Mouse (Mus musculus): ENCODE data around the gene Gk2.
A peak's percentile ranks its signal among the peaks of the same experiment; 100 is the strongest.

The Gk2 gene

GRCm38 (mm10) chr5:97456816-97457215 lies at the start of gene Gk2:
Gene Gk2, minus strand, starts transcription at chr5:97457021.
- DNase-seq, result no peak

GRCm38 (mm10) chr5:97498041-97498440 lies 41.2 kb upstream of the Gk2 start:
- no peak for DNase-seq

DNA sequence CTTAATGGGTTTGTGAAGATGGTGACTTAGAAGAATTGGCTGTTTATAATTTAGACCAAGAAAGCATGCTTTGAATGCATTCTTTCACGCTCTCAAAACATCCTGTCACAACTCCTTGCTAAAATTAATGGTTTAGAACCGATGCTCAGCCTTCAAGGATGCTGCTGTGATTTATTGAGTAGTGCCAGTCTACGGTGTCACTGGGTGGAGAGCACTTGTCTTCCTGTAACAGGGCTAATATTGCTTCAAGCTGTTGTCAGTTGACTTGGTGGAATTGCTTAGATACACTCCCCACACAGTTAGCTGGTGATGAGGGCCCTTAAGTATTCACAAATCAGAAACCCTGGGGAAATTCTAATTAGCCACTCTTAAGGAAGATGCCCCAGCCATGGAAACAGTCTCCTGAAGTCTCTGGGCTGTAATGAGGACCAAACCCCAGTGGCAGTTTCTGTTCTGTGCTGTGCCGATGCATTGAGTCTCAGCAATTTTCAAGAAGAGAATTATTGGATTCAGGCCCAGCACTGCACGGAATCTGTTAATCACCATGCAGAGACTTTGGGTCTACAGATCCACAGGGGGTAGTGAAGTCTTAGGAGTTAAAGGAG lies 38.8 kb upstream of the Gk2 start:
- no peak for DNase-seq

DNA sequence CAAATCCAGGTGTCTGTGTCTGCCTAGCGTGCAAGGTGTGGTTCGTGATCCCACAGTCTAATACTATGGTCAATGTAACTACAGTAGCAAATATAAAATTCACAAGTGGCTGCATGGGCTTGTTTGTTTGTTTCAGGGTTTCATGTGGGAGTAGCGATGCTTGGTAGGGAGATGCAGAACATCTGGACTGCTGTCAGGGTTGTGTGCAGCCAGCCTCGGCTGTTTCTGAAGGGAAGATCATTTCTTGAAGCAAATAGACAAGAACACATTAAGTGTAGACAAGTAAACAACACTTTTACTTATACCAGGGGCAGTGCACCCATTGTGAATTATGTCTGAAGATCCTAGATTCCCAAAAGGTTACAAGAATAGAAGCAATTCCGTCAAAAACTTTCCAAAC lies 36.6 kb upstream of the Gk2 start:
- no peak for DNase-seq

DNA sequence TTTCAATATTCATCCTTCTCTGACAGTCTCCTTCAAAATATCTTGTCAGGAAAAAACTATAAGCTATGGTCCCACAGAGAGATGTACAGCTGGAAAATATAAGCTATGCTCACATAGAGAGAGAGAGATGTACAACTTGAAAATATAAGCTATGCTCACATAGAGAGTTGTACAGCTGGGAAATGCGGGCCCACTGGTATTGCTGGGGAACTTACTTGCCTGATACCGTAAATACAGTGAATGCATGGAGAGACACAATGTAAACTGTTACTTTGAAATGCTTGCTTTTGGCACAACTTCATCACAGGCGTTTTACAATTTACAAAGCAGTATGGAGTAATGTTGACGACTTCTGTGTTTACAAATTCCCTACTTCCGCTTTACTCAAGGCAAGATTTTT lies 29.3 kb upstream of the Gk2 start:
- no peak for DNase-seq

DNA sequence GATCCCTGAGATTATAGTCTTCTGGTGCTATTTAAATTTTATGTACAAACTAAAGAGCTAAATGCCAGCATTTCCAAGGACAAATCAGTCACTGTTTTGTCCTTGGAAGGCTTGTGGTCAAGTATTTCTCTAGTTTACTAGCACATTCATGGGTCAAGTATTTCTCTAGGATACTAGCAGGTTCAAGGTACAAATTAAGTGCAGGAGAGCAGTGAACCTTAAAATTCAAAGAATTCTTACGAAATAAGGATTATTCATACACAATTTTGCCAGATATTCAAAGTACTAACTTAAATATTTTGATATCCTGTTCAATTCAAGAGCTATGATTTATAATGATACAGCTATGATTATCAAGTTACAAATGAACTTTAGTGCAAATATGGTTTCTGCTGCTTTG lies 23.2 kb upstream of the Gk2 start:
- no peak for DNase-seq

DNA sequence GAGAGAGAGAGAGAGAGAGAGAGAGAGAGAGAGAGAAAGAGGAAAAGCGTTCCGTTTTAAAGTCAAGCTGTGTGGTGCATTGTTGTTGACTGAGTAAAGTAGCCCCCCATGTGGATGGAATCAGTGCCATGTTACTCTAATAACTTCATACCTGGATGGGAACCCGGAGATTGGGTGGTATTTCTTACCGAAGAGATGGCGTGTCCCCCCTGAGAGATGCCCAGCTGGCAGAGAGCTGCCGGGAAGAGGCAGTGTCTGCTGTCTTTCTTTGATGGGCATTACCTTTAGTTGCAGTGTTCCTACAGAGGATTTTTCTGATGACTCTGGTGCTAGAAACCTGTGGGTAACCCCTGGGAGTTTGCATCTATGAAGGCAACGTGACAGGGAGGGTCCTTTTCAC lies 10.4 kb upstream of the Gk2 start:
- no peak for DNase-seq

DNA sequence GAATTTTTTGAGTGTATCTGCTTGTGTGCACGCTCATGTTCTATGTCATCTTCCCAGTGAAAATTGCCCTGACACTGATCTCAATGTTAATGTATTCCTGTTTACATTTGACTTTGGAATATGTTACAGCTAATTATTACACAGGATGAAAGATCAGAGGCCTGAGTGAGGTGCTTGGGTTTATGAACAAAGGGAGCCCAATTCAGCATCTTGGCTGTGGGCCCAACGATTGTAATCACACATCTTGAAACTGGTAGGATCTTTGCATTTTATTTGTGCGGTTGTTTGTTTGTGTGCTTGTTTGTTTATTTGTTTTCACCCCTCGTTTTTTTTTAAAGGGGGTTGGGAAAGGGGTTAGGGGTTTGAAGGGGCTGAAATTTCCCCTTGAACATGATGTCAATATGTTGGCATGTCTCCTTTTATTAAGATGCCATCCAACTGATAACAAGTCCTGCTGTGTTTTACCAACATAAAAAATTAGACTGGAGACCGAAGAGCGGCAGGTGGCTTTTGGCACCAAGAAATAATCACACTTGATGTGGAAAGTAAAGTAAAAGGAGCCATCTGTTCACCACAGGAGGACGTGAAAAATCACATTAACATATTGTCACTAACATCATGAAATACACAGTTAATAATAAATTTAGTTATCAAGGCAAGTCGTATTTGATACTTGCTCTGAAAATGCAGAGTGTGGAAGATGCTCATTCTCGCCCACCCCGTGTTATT lies 9.8 kb upstream of the Gk2 start:
- DNase-seq, result no peak

GRCm38 (mm10) chr5:97465956-97466355 lies 9.1 kb upstream of the Gk2 start:
- no peak for DNase-seq

DNA sequence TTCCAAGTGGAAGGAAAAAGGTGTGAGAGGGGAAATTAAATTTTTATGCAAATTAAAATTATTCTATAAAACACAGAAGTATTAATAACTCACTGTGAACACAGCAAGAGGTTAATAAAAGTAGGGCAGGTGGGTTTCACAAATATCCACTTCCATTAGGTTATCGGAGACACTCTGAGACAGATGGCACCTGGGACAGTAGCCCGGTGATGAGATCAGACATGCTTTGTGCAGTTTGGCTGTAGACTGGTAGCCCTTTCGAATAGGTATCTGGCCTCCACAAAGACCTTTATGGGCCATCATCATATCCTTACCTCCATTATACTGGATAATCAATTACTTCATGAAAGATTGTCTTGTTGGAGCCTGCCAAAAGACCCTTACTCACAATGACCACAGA lies 6.0 kb upstream of the Gk2 start:
- DNase-seq, result no peak

DNA sequence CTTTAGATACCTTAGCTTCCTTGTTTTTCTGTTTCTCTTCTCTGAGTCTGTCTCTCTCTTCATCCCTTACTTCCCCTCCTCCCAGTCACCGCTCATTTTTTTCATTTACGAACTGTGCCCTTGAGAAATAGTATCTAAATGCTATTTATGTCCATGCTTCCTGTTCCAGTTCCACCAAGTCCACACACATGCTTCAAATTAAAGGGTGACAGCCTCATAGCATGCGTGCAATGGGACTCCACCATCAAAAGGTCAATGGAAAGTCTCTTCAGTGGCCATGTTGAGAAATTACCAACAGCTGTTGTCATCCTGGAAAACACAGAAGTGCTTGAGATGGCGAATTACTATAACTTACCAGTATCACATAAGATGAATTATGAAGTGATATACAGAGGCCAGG lies 5.4 kb downstream of the Gk2 start:
- no peak for DNase-seq

GRCm38 (mm10) chr5:97444191-97444590 lies 12.6 kb downstream of the Gk2 start:
- DNase-seq, result no peak

- no peak for DNase-seq
These were observed 24.3 kb downstream of the Gk2 start for GRCm38 (mm10) chr5:97432512-97432911.

DNA sequence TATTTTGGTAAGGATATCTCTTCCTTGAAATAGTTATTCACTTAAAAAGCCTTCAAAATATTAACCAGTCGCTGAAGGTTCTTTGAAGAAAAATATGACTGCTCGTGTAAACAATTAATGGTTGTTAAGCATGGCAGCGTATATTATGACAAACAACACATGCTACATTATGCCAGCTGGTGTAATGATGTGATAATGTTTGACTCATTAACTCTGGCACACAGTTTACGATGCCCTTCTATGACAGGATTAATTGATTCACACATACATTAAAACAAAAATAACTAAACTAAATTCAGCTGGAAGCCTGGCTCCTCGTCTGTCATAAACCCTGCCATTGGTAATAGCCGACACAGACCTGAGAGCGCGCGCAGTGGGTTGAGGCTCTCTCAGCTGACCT lies 26.8 kb downstream of the Gk2 start:
- no peak for DNase-seq

DNA sequence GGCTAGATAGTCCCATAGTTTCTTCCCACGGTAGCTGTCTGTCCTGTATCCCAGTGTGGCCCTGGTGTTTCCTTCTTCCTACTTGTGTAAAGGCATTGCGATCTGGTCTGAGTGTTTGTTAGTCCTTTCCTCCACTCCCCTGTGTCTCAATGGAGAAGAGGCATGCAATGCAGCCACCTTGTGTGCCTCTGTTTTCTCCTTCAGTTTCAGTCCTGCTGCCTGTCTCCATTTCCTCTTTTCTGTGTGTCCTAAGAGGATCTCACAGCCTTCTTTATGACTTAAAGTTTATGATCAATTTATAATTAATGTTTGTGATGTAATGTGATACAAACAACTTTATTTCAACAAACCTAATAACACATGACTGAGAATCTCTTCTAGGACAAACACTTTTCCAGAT lies 35.2 kb downstream of the Gk2 start:
- DNase-seq, result no peak

DNA sequence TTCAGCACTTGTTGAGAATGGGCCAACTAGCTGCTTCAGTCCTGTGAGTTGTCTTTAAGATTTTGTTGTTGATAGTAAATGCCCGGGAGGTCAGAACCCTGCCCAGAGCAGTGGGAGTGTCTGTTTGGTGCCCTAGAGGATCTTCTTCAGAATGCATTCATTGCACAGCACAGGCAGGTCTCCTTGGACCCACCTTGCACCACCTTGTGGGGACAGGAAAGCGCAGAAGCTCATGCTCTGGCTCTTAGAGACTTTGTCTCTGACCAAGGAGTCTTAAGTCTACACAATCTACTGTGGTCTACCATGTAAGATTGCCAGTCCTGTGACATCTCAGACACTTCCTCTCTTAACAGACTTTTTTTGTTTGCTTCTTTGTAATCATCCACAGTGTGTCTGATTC lies 39.6 kb downstream of the Gk2 start:
- no peak for DNase-seq

DNA sequence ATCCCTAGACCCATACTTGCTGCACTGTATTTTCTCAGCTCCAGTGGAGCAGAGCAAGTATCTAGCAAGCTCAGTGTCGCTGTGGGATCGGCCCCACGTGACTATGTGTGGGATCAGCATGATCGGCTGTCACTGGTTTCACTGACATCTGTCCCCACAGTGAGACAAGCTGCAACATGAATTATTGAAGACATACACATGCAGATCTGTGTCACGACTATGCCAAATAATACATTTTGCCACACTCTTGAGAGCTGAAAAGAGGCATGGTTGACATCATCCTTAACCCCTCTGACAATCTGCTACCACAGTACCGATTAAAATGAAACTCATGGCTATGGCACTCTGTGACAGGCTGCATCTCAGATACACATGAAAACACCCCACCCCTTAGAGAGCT lies 41.0 kb downstream of the Gk2 start:
- DNase-seq, result no peak

DNA sequence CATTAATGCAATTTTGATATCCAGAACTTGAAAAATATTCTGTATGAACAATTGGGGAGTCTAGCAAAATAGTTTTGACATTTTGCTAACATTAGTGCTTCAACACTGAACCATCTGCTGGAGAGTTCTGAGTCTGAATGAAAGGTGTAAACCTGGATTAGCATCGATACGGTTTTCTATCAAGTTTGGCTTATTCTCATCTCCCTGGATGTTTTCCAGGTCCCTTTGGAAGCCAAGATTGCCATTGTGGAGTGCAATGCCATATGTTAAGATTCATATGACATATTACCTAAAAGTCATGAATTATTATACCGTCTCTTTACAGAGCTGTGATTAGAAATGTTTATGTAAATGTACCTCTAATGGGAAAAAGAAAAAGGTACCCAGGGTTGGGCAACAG lies 43.1 kb downstream of the Gk2 start:
- DNase-seq, result peak; percentile 9

DNA sequence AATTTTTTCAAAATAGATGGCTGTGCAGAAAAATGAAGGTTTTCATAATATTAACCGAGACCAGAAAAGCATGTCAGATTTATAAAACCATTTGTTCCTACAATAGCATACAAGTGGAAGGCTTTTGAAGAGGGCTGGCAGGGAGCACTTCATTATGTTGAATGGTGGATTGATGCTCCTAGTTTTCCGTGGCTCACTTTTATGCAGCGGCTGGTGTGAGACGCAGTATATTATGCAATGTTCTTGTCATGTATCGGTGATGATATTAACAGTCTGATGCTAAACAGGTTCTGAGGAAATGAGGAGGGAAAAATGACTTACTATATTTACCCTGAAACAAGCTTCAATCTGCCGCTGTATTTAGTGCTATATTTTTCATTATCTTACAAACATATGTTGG lies 46.6 kb downstream of the Gk2 start:
- DNase-seq, result no peak

GRCm38 (mm10) chr5:97409234-97409704 lies 47.6 kb downstream of the Gk2 start:
- no peak for DNase-seq

Measured in cerebellum, adult 11 months (tissue).